Mouse (Mus musculus): ENCODE data around the gene Ttc29. TPM values are rescaled to one million over a fixed set of nuclear protein-coding genes. Genes with fewer than 3 reads are reported as not detected.

Gene Ttc29
- total and polyA plus RNA-seq, 2 experiments from 2014 or later, result 1.0 to 5.3 TPM

DNA sequence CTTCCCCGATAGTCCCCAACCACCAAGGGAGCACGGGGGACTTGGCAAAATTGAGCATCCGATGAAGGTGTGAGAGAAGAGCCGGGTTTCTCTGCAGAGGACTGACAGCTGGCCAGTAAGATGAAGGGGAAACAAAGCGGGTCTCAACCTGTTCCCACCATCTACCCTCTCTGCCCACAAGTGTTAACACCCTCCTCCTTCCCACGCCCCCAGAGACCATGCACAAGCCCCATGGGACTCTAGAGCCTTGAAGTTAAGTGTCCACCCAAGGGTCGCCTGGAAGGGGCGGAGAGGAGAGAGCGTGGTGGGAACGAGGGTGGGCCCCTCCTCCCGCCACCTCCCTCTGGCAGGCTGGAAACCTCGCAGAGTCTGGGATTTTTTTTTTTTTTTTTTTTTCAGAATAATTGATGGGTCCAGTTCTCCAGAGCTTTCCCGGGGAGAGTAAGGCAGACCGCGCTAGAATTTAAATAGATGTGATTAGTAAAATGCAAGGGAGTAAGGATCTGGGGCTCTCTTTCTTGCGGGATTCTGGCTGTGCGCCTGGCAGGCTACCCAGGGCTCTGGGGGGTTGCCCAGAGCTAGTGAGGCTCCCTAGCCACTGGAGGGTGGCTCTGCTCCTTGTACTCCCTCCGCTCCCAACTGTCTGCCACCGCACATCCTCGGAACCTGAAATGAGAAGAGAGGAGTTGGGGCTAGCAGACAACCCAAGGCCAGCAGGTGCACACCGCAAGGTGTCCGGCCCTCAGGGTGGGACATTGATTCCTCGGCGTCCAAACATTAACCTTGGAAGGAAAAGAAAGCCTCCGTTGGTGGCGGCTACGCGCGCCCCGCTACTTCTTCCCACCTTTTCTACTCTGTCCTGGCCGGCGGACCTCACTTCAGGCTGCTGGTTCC lies 214.0 kb downstream of the Ttc29 start:
- H3K4me1 ChIP-seq (ENCODE audit: insufficient read depth, low read length), result peaks cover 4% of the 10 kb centered on the region; the same call in 1 of the 2 replicates
- H3K36me3 ChIP-seq (ENCODE audit: insufficient read depth, low read length), result no peaks in the 10 kb centered on the region
- peak overlapping the region; percentile 20 for H3K4me3 ChIP-seq (ENCODE audit: low read depth, low read length)
- H3K9ac ChIP-seq (replicated peaks; ENCODE audit: low read length, poor library complexity, severe bottlenecking), result no peak overlapping the region; the same call in 1 of the 2 replicates
- peak; percentile 47 for ATAC-seq (ENCODE audit: low FRiP score)
- H3K27ac ChIP-seq (ENCODE audit: low read depth, low read length), result peak overlapping the region; percentile 38; the same call in 1 of the 2 replicates
- no peak for DNase-seq (ENCODE audit: low spot score)
- H3K27me3 ChIP-seq (ENCODE audit: insufficient read depth, low read length), result peaks cover 41% of the 10 kb centered on the region
- TF ChIP-seq CTCF (IDR thresholded peaks at IDR 0.05), result no peak
- H3K9me3 ChIP-seq (ENCODE audit: low read length), result no peaks in the 10 kb centered on the region
- WGBS, result 2% methylated on average over 32 of the region's 32 CpGs
- peak overlapping the region; percentile 51 for H3K4me2 ChIP-seq (ENCODE audit: low read depth, low read length, poor library complexity, severe bottlenecking)

DNA sequence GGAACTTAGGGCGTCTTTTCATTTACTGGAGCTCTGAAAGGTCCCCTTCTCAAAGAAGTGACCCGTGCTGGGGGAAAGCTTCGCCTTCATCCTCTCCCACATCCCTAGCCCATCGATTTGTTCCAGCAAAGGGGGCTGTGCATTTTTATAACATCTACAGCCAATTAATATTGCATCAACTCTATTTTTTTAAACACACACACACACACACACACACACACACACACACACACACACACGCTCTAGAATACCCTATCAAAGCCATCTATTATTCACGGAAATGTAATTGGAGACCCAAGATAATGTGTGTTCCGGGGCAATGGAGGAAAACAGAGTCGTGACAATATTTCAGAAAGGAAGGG lies 214.7 kb downstream of the Ttc29 start:
- H3K27ac ChIP-seq (ENCODE audit: low read depth, low read length), result peak overlapping the region; percentile 38; the same call in 1 of the 2 replicates
- no peak for ATAC-seq (ENCODE audit: low FRiP score)
- WGBS, result under 1% methylated on average over 8 of the region's 8 CpGs
- H3K27me3 ChIP-seq (ENCODE audit: insufficient read depth, low read length), result peaks cover 48% of the 10 kb centered on the region
- H3K9ac ChIP-seq (replicated peaks; ENCODE audit: low read length, poor library complexity, severe bottlenecking), result no peak overlapping the region; the same call in 1 of the 2 replicates
- DNase-seq (ENCODE audit: low spot score), result no peak
- H3K4me1 ChIP-seq (ENCODE audit: insufficient read depth, low read length), result peaks cover 4% of the 10 kb centered on the region; the same call in 1 of the 2 replicates
- peak overlapping the region; percentile 51 for H3K4me2 ChIP-seq (ENCODE audit: low read depth, low read length, poor library complexity, severe bottlenecking)
- TF ChIP-seq CTCF (IDR thresholded peaks at IDR 0.05), result no peak
- H3K4me3 ChIP-seq (ENCODE audit: low read depth, low read length), result peak overlapping the region; percentile 20
- H3K9me3 ChIP-seq (ENCODE audit: low read length), result no peaks in the 10 kb centered on the region
- no peaks in the 10 kb centered on the region for H3K36me3 ChIP-seq (ENCODE audit: insufficient read depth, low read length)

DNA sequence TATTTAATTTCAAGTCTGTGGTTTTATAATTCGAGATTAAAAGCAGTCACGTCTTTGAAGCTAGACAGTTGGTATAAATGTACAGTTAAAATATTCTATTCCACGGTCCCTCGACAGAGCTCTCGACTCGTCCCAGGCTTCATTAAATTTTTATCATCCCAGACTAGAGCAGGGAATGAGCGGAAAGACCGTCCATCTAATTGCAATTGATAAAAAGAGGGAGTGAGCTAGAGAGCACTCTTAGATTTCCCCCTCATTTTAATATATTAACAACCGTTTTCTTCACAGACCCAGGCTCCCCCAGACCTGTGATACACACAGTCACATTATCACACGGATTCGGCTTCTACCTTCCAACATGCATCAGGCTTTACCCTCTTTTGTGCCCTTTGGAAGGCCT lies 215.1 kb downstream of the Ttc29 start:
- Histone ChIP-seq H3K27me3 (ENCODE audit: insufficient read depth, low read length) (peaks cover 48% of the 10 kb centered on the region), H3K36me3 (ENCODE audit: insufficient read depth, low read length) (no peaks in the 10 kb centered on the region), H3K4me1 (ENCODE audit: insufficient read depth, low read length) (peaks cover 4% of the 10 kb centered on the region; the same call in 1 of the 2 replicates), H3K4me3 (ENCODE audit: low read depth, low read length) (peak overlapping the region; percentile 20; the same call in 1 of the 2 replicates), H3K9me3 (ENCODE audit: low read length) (no peaks in the 10 kb centered on the region), H3K4me2 (ENCODE audit: low read depth, low read length, poor library complexity, severe bottlenecking) (peak overlapping the region; percentile 51), H3K9ac (replicated peaks; ENCODE audit: low read length, poor library complexity, severe bottlenecking) (no peak overlapping the region), H3K27ac (ENCODE audit: low read depth, low read length) (no peak overlapping the region)
- no peak for TF ChIP-seq CTCF (IDR thresholded peaks at IDR 0.05)
- DNase-seq (ENCODE audit: low spot score), result no peak
- 2% methylated on average over 11 of the region's 11 CpGs for WGBS
- ATAC-seq (ENCODE audit: low FRiP score), result no peak

DNA sequence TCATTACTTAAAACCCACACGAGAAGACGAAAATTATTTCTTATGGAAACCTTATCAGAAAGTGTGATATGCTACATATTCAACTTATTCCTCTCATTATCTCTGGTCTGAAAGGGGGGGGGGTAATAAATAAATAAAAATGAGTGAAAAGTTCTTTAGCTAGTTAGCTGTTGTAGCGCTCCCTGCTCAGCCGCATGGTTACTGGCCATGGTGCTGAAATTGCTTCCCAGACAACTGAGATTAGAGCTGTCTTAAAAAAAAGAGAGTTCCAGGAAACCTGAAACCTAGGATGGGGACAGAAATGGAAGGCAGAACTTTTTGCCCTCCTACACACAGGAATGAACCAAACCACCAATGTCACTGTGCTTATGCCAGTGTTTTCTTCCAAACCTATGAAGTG lies 218.3 kb downstream of the Ttc29 start:
- Histone ChIP-seq H3K9ac (replicated peaks; ENCODE audit: low read length, poor library complexity, severe bottlenecking) (no peak overlapping the region), H3K36me3 (ENCODE audit: insufficient read depth, low read length) (no peaks in the 10 kb centered on the region), H3K27me3 (ENCODE audit: insufficient read depth, low read length) (peaks cover 42% of the 10 kb centered on the region), H3K27ac (ENCODE audit: low read depth, low read length) (no peak overlapping the region), H3K4me2 (ENCODE audit: low read depth, low read length, poor library complexity, severe bottlenecking) (0 out of 2 replicates have a peak overlapping the region, but pooled peaks have one; percentile 7), H3K4me3 (ENCODE audit: low read depth, low read length) (peak overlapping the region; percentile 28), H3K4me1 (ENCODE audit: insufficient read depth, low read length) (peaks cover 4% of the 10 kb centered on the region; the same call in 1 of the 2 replicates), H3K9me3 (ENCODE audit: low read length) (no peaks in the 10 kb centered on the region)
- TF ChIP-seq CTCF (IDR thresholded peaks at IDR 0.05), result no peak
- ATAC-seq (ENCODE audit: low FRiP score), result no peak
- 22% methylated on average over 4 of the region's 4 CpGs for WGBS
- peak; percentile 48 for DNase-seq (ENCODE audit: low spot score)

DNA sequence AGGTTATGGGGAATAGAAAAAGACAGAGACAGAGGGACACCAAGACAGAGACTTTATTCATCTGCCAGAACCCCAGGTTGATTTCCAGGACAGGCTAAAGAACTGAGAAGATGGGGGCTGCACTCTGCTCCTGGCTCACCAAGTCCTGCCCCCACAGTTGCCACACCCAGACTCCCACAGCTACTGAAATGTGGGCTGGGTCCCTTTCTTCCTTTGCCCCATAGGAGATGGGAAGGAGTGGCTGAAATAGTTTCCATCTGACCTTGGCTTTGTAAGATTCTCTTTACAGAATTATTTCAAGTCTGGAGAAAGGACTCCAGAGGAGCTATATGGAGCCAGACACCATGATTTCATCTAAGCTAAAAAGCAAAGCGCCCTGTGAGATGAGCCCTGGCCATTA lies 219.4 kb downstream of the Ttc29 start:
- DNase-seq (ENCODE audit: low spot score) (no peak), ATAC-seq (ENCODE audit: low FRiP score) (no peak)
- Histone ChIP-seq H3K4me1 (ENCODE audit: insufficient read depth, low read length) (no peaks in the 10 kb centered on the region), H3K36me3 (ENCODE audit: insufficient read depth, low read length) (no peaks in the 10 kb centered on the region), H3K4me2 (ENCODE audit: low read depth, low read length, poor library complexity, severe bottlenecking) (peak overlapping the region; percentile 34), H3K9me3 (ENCODE audit: low read length) (no peaks in the 10 kb centered on the region), H3K4me3 (ENCODE audit: low read depth, low read length) (peak overlapping the region; percentile 28), H3K27ac (ENCODE audit: low read depth, low read length) (no peak overlapping the region), H3K27me3 (ENCODE audit: insufficient read depth, low read length) (peaks cover 45% of the 10 kb centered on the region), H3K9ac (replicated peaks; ENCODE audit: low read length, poor library complexity, severe bottlenecking) (peak overlapping the region; percentile 29; the same call in 1 of the 2 replicates)
- WGBS, result 23% methylated on average over 1 of the region's 1 CpGs
- no peak for TF ChIP-seq CTCF (IDR thresholded peaks at IDR 0.05)

DNA sequence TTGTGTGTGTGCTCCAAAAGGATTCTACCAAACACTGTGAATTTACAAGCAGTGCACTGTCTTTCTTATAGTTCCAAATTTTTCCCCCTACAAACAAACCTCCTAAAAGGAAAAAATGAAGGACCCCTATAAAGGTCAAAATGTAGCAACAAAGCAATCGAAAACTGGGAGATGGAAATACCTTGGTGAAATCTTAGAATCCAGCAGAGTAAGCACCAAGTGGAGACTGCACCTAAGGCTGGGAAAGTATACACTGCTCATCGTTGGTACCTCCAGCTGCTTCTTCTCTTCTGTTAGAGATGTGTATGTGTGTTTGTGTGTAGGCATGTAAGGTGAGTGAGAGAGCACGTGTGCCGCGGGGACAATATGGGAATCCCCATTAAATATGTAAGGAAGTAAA lies 220.2 kb downstream of the Ttc29 start:
- no peak for TF ChIP-seq CTCF (IDR thresholded peaks at IDR 0.05)
- no peak overlapping the region for H3K9ac ChIP-seq (replicated peaks; ENCODE audit: low read length, poor library complexity, severe bottlenecking)

More for the DNA sequence above, 220.2 kb downstream of the Ttc29 start:
- peak overlapping the region; percentile 53 for H3K4me3 ChIP-seq (ENCODE audit: low read depth, low read length)
- no peak for ATAC-seq (ENCODE audit: low FRiP score)
- H3K4me2 ChIP-seq (ENCODE audit: low read depth, low read length, poor library complexity, severe bottlenecking), result no peak overlapping the region; the same call in 1 of the 2 replicates
- H3K9me3 ChIP-seq (ENCODE audit: low read length), result no peaks in the 10 kb centered on the region
- no peak for DNase-seq (ENCODE audit: low spot score)
- H3K27ac ChIP-seq (ENCODE audit: low read depth, low read length), result no peak overlapping the region
- H3K4me1 ChIP-seq (ENCODE audit: insufficient read depth, low read length), result peaks cover 4% of the 10 kb centered on the region; the same call in 1 of the 2 replicates
- no peaks in the 10 kb centered on the region for H3K36me3 ChIP-seq (ENCODE audit: insufficient read depth, low read length)
- WGBS, result 14% methylated on average over 5 of the region's 5 CpGs
- peaks cover 50% of the 10 kb centered on the region for H3K27me3 ChIP-seq (ENCODE audit: insufficient read depth, low read length)

Measured in midbrain, postnatal 0 days (tissue).